Mouse (Mus musculus) skeletal muscle tissue, adult 2 months (tissue): Measurements from ENCODE around the gene Rftn2.
"Not testable (repeated sequence)": the region's sequence is repeated elsewhere in the genome, so short reads cannot be mapped to it uniquely, and the experiment has no call there.

Experiments used
- DNase-seq: peaks from one replicate; pipeline ENCODE4 v3.0.0-alpha.2; 2012; ENCODE audit warnings: low read depth, low spot score

The Rftn2 gene

DNA sequence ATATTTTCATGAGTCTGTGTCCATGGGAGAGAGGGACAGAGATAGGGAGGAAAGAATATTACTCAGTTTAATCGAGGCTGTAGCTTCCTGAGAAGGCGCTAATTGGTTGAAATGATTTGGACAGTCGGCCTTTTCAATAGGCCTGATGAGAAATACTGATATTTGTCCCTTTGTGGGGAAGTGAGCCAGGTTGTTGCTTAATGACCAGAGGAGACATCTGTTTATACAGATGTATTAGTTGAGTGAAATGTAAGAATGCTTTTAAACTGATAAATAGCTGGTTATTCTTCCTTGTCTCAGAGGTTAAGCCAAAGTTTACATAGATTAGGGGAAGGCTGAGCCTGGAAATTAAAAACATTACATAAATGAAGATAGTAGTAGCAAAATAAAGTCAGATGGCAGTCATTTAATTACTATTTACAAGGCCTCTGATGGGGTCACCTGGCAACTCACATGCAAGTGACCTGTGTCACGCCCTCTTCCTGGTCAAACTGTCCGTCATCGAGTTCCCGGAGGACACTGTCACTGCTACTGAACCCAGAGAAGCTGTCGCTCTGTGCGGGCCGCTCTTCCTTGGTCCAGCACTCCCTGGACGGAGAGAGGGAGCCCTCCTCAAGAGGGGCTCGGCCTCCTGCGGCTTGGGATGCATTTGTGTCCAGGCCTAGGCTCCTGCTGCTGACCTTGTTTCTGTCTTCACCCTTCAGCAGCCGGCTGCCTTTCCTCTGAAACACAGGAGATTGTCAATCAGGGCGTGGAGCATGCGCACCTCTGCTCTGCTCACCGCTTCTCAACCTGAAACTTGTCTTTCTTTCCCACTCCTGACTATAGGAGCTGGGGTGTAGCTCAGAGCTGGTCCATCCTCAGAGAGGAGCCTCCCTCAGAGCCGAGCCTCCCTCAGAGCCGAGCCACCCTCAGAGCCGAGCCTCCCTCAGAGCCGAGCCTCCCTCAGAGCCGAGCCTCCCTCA lies 54.9 kb downstream of the Rftn2 start:
- DNase-seq, result no peak

DNA sequence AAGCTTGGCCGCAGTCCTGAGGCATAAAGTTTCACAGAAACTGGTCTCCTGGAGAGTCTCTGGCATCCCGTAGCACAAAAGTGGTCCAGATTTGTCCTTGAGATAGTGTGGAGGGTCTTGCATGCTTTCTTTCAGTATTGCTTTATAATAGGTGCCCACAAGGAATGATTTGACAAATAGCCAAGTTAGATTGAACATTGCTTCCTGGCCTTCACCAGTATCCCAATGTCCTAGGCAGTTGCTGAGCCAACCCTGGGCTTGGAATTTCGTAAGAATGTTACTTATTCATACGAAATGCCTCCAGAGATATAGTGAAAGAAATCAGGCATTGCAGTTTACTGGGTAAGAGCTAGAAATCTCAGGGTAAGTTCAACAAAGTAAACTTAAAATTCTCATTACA lies 58.0 kb downstream of the Rftn2 start:
- DNase-seq, result no peak

DNA sequence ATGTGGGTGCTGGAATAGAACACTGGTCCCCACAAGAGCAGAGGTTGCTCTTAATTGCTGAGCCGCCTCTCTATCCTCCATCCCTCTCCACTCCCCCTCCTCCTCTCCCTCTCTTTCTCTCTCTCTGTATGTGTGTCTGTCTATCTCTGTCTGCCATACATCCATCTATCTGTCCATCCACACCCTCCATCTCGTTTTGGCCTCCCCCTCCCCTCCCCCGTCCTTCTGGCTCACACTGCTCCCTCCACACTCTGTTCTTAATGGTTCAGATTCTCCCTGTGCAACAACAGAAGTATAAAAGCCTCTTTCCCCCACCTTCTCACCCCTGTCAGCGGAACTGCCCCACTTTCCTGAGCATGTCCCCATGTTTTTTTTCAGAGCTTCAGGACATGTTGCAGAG lies 59.0 kb downstream of the Rftn2 start:
- DNase-seq, result no peak

DNA sequence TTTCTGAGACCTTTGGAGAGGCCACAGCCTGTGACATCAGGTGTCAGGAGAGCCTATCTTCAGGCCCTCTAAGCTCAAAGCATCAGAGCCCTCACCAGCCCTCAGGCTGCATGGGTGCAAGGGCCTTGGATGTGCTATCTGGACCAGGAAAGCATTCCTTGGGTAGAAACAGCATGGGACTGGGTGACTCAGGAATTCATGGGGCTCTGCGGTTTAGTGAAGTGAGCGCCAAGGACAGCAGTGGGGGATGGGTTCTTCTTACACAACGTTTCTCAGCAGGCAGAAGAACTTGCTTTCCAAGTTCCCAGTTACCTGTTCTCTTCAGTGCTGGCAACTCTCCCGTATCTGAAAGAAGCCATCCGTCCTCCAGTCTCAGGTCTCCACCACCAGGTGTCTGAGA lies 62.6 kb downstream of the Rftn2 start:
- DNase-seq, result no peak

DNA sequence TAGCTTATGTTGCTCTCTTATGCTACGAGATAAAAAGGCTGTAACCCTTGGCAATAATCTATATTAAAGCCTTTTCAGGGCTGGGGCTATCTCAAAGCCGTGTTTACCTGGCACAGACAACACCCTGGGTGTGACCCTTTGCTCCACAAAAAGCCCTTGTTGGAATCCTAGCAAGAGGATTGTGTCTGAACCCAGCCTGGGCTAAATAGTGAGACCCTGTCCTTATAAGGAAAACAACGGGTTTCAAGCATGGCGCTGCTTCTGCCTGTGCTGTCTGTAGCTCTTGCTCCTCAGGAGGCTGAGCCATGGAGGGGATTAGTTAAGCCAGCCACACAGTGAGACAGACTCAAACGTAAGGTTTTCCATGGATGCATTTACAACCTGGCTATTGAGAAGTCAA lies 63.8 kb downstream of the Rftn2 start:
- no peak for DNase-seq

DNA sequence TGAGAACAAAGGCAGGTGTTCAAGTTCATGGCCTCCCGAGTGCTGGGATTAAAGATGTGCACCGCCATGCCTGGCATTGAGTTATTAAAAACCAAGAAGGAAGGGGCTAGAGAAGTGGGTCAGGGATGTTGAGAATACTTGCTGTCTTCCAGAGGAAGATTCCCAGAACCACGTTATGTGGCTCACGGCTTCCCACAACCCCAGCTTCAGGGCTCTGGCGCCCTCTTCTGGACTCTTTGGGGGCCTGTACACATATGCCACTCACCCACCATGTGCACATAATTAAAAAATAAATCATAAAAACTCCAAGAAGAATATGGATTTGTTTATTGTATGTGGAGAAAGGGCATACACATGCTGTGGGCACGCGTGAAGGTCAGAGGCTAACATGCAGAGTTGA lies 64.7 kb downstream of the Rftn2 start:
- DNase-seq, result no peak

DNA sequence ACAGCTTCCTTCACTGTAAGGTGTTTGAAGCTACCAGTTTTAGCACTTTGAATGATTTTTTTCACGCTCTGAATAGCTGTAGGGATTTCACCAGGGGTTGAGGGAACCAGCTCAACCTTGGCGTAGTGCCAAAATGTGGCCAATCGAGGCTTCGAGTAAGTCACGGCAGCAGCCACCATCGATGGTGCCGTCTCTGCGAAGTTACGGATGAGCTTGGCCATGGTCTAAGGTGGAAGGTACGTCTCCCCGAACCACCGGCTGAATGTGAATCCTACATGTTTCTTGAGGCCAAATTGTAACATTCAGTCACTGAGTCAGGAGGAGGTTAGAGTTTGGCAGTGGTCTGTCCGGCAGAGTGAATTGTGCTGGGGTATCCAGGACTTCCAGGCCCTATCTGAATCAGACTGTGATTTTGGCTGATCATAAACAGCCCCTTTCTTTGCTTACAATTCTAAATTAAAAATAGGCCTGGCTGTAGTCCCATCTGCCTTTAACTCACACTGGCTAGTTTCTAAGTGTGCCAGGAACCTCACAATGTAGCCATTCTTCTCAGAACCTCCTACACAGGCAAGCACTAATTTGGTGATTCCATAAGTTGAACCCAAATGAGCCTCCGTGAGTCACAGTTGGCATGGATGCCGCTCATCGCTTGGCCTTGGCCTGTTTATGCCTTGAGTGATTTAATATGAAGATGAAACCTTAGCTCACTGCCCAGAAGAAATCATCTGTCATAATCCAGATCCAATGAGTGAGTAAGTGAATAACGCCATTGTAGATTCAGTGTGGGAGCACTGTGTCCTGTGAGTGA lies 65.5 kb downstream of the Rftn2 start:
- DNase-seq, result no peak

DNA sequence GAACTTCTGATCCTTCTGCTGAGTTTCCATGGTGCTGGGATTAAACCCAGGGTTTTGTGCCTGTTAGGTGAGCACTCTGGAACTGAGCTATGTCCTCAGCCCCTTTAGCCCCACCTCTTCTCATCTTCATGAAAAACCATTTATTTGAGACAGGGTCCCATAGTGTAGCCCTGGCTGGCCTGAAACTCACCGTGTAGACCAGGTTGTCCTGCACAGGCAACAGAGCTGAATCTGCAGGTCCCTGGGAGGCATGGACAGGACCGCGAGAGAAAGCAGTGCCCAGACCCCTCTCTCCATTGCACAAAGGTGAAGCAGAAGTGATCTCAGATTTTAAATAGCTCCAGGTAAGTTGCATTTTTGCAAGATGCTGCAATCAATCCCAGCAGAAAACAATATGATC lies 66.4 kb downstream of the Rftn2 start:
- DNase-seq, result no peak

DNA sequence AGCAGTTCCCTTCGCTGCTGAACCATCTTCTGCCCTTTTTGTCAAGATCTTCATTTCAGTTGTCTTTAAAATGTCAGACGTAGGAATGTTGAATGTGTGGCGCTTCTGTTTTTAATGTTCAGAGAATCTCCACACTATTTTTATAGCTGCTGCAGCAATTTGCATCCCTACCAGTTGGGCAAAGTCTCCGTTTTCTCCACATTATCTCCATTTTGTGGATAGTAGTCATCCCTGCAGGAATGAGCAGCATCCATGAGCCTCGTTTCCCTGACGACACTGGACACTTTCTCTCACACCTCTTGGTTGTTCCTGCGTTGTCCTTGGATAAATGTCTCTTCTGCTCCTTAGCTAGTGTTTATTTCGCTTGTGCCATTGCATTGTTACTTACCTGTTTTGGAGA lies 67.8 kb downstream of the Rftn2 start:
- no peak for DNase-seq

DNA sequence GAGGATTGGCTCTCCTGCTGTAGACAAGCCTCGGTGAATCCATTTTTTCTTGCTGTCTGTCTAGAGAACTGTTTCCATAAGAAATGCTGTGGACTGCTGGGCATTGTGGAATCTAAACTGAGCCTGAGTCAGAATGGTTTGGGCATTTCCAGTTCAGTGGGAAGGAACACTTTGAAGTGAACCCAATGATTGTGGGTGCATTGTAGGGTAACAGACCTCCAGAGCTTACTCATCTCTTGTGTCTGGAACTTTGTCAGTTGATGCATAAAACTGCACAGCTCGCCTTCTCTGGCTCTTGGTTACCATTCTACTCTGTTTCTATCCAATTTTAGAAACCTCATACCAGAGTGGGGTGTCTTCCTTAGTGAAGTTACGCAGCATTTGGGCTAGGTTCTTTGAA lies 68.4 kb downstream of the Rftn2 start:
- no peak for DNase-seq

DNA sequence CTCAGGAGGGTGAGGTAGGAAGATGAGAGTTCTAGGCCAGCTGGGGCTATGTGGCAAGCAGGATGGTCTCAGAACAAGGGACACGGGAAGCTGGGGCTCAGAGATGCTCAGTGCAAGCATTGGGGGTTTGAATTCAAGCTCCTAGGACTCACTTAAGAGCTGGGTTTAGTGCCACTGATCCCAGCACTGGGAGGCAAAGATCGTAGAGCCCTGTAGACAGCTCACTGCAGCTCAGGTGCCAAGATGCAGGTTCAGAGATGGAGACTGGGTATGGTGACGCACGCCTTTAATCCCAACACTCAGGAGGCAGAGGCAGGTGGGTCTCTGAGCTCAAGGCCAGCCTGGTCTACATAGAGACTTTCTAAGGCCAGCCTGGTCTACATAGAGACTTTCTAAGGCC lies 69.3 kb downstream of the Rftn2 start:
- DNase-seq, result no peak

DNA sequence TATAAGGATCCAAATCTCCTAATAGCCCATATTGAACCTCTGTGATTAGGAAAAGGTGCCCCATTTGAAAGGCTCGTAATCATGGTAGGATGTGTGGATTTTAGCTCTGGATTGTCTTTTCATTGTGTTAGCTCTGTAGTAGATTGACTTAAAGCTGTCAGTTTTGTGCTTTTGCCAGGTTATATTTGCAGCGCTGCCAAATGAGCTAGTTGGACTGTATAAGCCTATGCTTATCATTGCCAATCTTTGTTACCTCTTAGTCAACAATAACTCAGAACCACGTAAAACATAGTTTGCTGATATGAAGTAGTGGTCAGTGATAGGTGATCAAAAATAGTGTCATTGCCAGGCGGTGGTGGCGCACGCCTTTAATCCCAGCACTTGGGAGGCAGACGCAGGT lies 81.0 kb downstream of the Rftn2 start:
- DNase-seq, result no peak

DNA sequence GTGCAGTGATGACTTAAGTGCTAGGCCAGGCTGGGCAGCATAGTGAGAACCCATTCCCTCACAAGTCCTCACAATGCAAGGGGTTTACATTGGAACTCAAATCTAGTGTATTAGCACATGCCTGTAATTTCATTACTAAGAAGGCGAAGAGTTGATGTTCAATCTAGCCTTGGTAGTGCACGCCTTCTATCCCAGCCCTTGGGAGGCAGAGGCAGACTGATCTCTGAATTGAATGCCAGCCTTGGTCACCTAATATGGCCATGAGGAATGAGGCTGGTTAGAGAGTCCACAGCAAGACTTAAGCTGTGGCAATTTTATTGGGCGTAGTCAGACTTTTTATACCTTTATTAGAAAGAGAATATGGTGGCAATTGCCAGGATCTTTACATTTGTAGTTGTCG lies 82.2 kb downstream of the Rftn2 start:
- no peak for DNase-seq

DNA sequence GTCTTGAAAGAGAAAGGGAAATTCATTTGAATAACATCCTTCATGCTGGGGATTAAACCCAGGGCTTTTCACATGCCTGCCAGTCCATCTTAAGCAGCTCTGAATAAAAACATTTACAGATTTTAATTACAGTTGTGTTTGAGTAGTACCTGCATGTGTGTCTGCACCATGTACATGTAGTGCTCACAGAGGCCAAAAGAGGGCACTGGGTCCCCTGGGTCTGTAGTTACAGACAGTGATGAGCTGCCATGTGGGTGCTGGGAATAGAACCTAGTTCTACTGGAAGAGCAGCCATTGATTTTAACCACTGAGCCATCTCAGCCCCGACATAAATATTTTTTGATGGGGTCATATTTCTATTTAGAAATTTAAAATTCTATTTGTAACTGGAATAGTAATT lies 90.7 kb downstream of the Rftn2 start:
- no peak for DNase-seq

DNA sequence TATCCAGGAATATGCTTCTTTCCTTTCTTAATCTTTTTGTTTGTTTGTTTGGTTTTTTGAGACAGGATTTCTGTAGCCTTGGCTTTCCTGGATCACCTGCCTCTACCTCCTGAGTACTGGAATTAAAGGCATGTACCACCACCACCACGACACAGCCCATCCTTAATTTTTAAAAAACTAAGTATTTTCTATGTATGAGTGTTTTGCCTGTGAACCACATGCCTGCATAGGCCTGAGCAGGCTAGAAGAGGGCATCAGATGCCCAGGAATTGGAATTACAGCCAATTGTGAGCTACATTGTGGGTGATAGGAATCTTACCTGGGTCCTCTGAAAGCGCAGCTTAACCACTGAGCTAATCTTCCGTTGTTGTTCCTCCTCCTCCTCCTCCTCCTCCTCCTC lies 92.3 kb downstream of the Rftn2 start:
- DNase-seq, result no peak

DNA sequence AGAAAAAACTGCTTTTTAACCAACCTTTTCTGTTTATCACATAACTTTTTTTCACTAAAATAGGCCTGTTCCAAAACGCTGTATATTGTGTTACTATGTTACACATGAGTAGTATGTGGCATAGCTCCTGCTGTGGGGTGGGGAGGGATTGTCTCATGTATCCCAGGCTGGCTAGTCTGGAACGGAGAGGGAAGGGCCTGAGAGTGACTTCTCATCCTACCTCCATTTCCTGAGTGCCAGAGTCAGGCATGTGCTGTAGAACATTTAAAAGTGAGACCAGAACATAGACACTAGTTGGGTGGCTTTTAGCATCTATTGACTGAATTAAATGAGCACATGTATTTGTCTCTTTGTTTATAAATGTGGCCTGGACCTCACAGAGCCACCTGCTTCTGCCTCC lies 93.4 kb downstream of the Rftn2 start:
- DNase-seq, result no peak

DNA sequence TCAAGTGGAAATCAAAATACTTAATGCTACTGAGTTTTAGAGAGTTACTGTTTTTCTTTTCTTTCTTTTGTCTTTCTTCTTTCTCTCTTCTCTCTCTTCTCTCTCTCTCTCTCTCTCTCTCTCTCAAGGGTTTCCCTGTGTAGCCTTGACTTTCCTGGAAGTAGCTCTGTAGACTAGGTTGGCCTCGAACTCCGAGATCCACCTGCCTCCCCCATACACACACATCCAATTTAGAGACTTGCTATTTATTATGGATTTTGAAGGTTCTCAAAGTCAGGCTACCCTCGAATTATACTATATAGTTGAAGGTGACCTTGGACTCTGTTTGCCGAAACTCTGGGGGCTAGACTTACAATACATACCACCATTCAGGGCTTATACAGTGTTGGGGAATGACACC lies 94.3 kb downstream of the Rftn2 start:
- DNase-seq, result no peak

DNA sequence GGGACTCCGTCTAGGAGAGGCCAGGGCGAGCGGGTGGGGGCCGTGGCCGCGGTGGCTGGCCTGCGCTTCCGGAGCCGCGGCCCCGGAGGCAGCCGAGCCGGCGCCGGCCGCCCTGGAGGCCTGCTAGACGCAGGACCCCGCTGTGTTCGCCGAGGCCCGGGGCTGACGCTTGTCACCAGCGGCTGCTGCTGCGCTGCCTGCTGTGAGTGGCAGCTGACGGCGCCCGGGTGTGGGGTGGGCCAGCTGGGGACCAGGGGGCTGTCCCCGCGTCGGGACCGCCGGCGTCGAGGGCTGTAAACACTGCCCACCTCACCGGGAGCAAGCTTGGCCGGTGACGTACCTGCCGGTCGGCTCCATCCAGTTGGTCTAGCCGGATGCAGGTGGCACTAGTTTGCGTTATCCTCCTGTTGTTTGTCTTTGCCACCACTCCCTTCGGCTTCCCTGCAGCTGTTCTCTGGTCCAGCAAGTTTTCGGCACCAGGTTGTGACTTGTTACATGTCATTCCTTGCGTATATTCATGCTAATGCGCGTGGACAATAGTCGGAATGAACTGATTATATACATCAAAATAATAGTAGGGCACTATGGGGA lies 95.1 kb downstream of the Rftn2 start:
- DNase-seq, result peak; percentile 26

DNA sequence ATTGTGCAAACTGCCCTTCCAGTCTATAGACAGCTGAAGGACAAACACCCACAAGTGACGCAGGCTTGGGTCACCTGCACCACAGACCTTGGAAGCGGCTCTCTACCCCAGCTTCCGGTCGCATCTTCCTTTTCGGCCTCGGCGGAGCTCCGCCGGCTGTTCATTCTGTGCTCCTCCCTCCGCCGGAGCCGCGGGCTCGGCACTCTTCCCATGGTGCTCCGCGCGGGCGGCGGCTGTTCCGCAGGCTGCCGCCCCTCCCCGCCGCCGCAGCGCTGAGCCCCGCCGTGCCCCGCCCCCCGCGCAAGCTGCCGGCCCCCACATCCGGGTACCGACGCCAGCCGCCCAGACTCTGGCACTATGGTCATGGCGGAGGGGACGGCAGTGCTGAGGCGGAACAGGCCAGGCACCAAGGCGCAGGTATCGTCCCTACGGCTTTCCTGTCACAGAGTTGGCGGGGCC lies 95.6 kb downstream of the Rftn2 start, which contains the start of gene Mob4:
Gene Mob4, plus strand, starts transcription at position 289 of the 459 bp plus-strand sequence.
- DNase-seq, result peak; percentile 97

DNA sequence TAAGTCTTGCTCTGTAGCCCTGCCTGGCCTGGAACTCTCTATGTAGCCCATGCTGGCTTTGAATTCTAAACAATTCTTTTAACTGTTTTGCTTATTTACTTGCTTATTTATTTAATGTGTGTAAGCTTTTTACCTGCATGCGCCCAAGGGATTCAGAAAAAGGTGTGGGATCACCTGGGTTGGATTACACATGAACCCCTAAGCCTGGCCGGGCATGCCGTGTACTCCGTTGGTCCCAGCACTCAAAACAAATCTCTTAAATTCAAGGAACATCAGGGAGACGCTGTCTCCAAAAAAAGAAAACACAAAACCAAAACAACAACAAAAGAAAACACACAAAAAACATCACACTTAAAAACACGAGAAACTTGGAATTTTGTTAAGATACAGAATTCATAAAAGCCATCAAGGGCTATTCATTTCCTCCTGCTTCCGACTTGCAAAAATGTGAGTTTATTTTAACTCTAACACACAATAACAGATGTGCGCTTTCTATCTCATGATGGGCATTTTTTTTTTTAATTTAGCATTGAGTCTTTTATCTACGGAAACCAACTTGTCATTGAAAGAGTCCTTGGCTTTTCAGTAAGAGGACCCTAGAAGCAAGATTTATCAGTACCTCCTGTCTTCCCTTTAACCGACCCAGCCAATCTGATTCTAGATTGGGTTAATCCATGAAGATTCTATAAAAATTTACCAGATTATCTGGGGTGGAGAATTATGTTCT lies 96.2 kb downstream of the Rftn2 start:
- no peak for DNase-seq

DNA sequence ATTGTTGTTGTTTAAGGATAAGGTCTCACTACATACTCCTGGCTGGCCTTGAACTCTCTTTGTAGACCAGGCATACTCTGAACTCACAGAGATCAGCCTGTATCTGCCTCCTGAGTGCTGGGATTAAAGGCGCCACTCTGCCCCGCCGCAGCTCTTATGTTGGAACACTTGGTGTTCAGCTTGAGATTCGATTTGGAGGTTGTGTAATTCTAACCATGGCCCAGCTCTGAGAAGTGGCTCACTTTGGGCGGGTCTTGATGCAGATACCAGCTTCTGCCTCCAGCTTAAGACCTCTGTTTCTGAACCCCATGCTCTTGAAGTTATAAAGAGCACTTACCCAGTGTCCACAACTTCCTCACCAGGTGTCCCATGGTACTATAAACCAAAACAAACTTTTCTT lies 96.9 kb downstream of the Rftn2 start:
- no peak for DNase-seq

DNA sequence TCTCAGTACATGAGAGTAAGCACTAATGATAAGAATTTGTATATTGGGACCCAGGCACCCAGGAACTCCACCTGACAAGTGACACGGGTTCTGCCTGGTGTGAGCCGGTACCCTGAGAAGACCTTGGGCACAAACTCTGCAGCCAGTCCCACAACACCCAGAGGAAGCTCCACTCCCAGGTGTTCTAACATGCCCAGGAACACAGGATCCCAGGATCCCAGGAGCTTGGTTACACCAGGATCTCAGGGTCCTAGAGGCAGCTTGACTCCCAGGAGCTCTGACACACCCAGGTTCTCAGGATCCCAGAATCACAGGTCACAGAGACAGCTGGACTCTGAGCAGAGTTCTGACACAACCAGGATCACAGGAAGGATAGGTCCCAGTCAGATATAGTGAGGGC lies 102.4 kb downstream of the Rftn2 start:
- DNase-seq, result not testable (repeated sequence)
